Mouse (Mus musculus): ENCODE results near the gene Supt16. TPM values are rescaled to one million over a fixed set of nuclear protein-coding genes. Genes with fewer than 3 reads are reported as not detected.

Gene Supt16
- polyA plus RNA-seq, 1 experiment = 18.7 TPM

GRCm38 (mm10) chr14:52118823-52119608 lies 78.2 kb downstream of the Supt16 start:
- Histone ChIP-seq H3K27ac (replicated peaks; ENCODE audit: low read depth, low read length) (no peak overlapping the region), H3K4me3 (ENCODE audit: insufficient read depth, low read depth, low read length) (peak overlapping the region; percentile 67)

GRCm38 (mm10) chr14:52118456-52118822 lies 78.8 kb downstream of the Supt16 start:
- H3K4me3 ChIP-seq (ENCODE audit: insufficient read depth, low read depth, low read length) = peak overlapping the region; percentile 67
- no peaks in the 10 kb centered on the region for H3K4me1 ChIP-seq (ENCODE audit: control insufficient read depth, insufficient read depth, insufficient read length, low read length)
- H3K27ac ChIP-seq (replicated peaks; ENCODE audit: low read depth, low read length) = no peak overlapping the region

More at GRCm38 (mm10) chr14:52118823-52119608, 78.2 kb downstream of the Supt16 start:
- no peaks in the 10 kb centered on the region for H3K4me1 ChIP-seq (ENCODE audit: control insufficient read depth, insufficient read depth, insufficient read length, low read length)

GRCm38 (mm10) chr14:52117241-52117640 lies 80.0 kb downstream of the Supt16 start:
- H3K4me1 ChIP-seq (ENCODE audit: control insufficient read depth, insufficient read depth, insufficient read length, low read length) = no peaks in the 10 kb centered on the region
- no peak overlapping the region for H3K27ac ChIP-seq (replicated peaks; ENCODE audit: low read depth, low read length)

GRCm38 (mm10) chr14:52114101-52114500 lies 83.1 kb downstream of the Supt16 start:
- Histone ChIP-seq H3K4me3 (ENCODE audit: insufficient read depth, low read depth, low read length) (no peak overlapping the region), H3K27ac (replicated peaks; ENCODE audit: low read depth, low read length) (no peak overlapping the region), H3K4me1 (ENCODE audit: control insufficient read depth, insufficient read depth, insufficient read length, low read length) (no peaks in the 10 kb centered on the region)

More at GRCm38 (mm10) chr14:52117241-52117640, 80.0 kb downstream of the Supt16 start:
- no peak overlapping the region for H3K4me3 ChIP-seq (ENCODE audit: insufficient read depth, low read depth, low read length)

Other genes starting within 250 kb of the Supt16 start
- 29.4 and 30.1 TPM in 2 replicates for gene Arhgef40, start 212.7 kb downstream of the Supt16 start, polyA plus RNA-seq (2012; ENCODE audit: insufficient read depth, insufficient read length, missing spikeins)
- 3.0 and 7.6 TPM in 2 replicates for gene Tmem253, start 181.8 kb downstream of the Supt16 start, polyA plus RNA-seq (2012; ENCODE audit: insufficient read depth, insufficient read length, missing spikeins)
- 21.9 and 27.3 TPM in 2 replicates for gene Zfp219, start 176.7 kb downstream of the Supt16 start, polyA plus RNA-seq (2012; ENCODE audit: insufficient read depth, insufficient read length, missing spikeins)
- not detected in 2 replicates for gene Olfr221, start 155.0 kb downstream of the Supt16 start, polyA plus RNA-seq (2012; ENCODE audit: insufficient read depth, insufficient read length, missing spikeins)
- 127 and 150 TPM in 2 replicates for gene Hnrnpc, start 93.4 kb downstream of the Supt16 start, polyA plus RNA-seq (2012; ENCODE audit: insufficient read depth, insufficient read length, missing spikeins)
- 0.95 and 1.1 TPM in 2 replicates for gene Rpgrip1, start 86.7 kb downstream of the Supt16 start, polyA plus RNA-seq (2012; ENCODE audit: insufficient read depth, insufficient read length, missing spikeins)
- 25.0 and 31.7 TPM in 2 replicates for gene Chd8, start 60.4 kb upstream of the Supt16 start, polyA plus RNA-seq (2012; ENCODE audit: insufficient read depth, insufficient read length, missing spikeins)
- 10.3 and 13.9 TPM in 2 replicates for gene Tox4, start 81.7 kb upstream of the Supt16 start, polyA plus RNA-seq (2012; ENCODE audit: insufficient read depth, insufficient read length, missing spikeins)
- 12.4 and 21.4 TPM in 2 replicates for gene Rab2b, start 82.1 kb upstream of the Supt16 start, polyA plus RNA-seq (2012; ENCODE audit: insufficient read depth, insufficient read length, missing spikeins)
- 10.4 and 17.8 TPM in 2 replicates for gene Mettl3, start 107.7 kb upstream of the Supt16 start, polyA plus RNA-seq (2012; ENCODE audit: insufficient read depth, insufficient read length, missing spikeins)
- gene Sall2, start 131.3 kb upstream of the Supt16 start, polyA plus RNA-seq (2012; ENCODE audit: insufficient read depth, insufficient read length, missing spikeins) = 0.52 and 0.92 TPM in 2 replicates
- gene Olfr1513, start 159.0 kb upstream of the Supt16 start, polyA plus RNA-seq (2012; ENCODE audit: insufficient read depth, insufficient read length, missing spikeins) = not detected in 2 replicates
- gene Olfr1512, start 181.8 kb upstream of the Supt16 start, polyA plus RNA-seq (2012; ENCODE audit: insufficient read depth, insufficient read length, missing spikeins) = not detected in 2 replicates
- not detected in 2 replicates for gene Olfr1511, start 200.0 kb upstream of the Supt16 start, polyA plus RNA-seq (2012; ENCODE audit: insufficient read depth, insufficient read length, missing spikeins)
- not detected in 2 replicates for gene Olfr1510, start 217.0 kb upstream of the Supt16 start, polyA plus RNA-seq (2012; ENCODE audit: insufficient read depth, insufficient read length, missing spikeins)
- not detected in 2 replicates for gene Olfr1509, start 245.6 kb upstream of the Supt16 start, polyA plus RNA-seq (2012; ENCODE audit: insufficient read depth, insufficient read length, missing spikeins)